Mouse (Mus musculus) bone marrow macrophage, adult 2 months (primary cell): ENCODE results near the gene Myrf. TPM values are rescaled to one million over a fixed set of nuclear protein-coding genes. Genes with fewer than 3 reads are reported as not detected.

ENCODE experiments used
- H3K27ac ChIP-seq: 2 replicates; pipeline ENCODE4 v1.5.1; 2012; ENCODE audit warnings: low read depth, low read length; ENCODE audit not compliant: insufficient read depth
- H3K4me1 ChIP-seq: 2 replicates; pipeline ENCODE4 v1.6.1; 2012; ENCODE audit warnings: low read length; ENCODE audit not compliant: control insufficient read depth, insufficient read depth
- H3K4me3 ChIP-seq: 2 replicates; pipeline ENCODE4 v1.5.1; 2012; ENCODE audit warnings: mild to moderate bottlenecking, low read length, moderate library complexity; ENCODE audit not compliant: insufficient read depth
- CTCF ChIP-seq: IDR thresholded peaks from 2 replicates; pipeline ENCODE4 v1.5.1; 2012; ENCODE audit warnings: low read depth, mild to moderate bottlenecking, low read length, moderate library complexity
- POLR2A ChIP-seq: IDR thresholded peaks from 2 replicates; pipeline ENCODE4 v1.6.1; 2012; ENCODE audit warnings: mild to moderate bottlenecking, low read depth, low read length, borderline replicate concordance
- polyA plus RNA-seq: library from polyadenylated mRNA; stranded (reverse); fragments of >200 nt; gene quantifications from 2 replicates; pipeline ENCODE4 v1.2.4, GENCODE M21; 2012; ENCODE audit not compliant: missing spikeins, insufficient read depth, insufficient read length

Myrf gene
- polyA plus RNA-seq, 1 experiment: 0.12 TPM

DNA sequence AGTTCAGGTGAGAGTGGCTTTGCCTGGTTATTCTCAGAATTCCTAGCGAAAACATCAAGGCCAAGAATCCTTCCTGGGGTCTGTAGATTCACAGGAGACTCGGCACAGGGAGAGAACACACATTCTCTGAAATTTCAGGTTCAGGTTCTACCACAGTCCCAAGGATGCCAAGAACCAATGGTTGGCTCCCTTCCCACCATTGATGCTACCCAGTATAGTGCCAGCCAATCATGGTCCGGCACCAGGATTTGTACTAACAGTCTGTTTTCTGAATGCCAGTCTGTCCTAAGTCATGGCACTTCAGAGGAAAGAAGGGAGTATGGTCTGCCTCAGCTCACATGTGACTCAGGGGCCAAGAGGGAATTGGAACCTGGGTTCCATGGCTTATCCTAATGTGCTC, 54.7 kb downstream of the Myrf start:
- TF ChIP-seq CTCF: no peak
- TF ChIP-seq POLR2A: no peak
- peaks cover 32% of the 10 kb centered on the region for H3K4me1 ChIP-seq
- H3K4me3 ChIP-seq: no peak overlapping the region
- no peak overlapping the region for H3K27ac ChIP-seq

DNA sequence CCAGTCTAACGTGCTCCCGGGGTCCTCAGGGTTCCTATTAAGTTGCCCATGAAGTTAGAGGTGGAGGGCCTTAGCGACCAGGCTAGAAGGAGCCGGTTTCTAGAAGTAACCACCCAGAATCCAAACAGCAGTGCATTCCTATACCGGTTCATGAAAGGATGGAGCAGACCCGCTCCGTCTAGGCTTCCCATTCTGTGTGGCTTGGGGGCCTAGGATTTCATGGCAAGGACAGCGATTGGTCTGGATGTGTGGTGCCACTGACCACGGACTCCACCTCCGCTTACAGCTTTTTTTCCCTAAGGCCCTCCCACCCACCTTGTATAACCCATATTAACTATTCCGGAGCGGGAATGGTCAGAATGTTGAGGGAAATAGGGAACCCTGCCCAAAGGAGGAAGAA, 56.5 kb downstream of the Myrf start:
- Histone ChIP-seq H3K4me3 (peak overlapping the region; percentile 99), H3K4me1 (peaks cover 22% of the 10 kb centered on the region), H3K27ac (peak overlapping the region; percentile 75)
- TF ChIP-seq POLR2A (no peak), CTCF (no peak)

DNA sequence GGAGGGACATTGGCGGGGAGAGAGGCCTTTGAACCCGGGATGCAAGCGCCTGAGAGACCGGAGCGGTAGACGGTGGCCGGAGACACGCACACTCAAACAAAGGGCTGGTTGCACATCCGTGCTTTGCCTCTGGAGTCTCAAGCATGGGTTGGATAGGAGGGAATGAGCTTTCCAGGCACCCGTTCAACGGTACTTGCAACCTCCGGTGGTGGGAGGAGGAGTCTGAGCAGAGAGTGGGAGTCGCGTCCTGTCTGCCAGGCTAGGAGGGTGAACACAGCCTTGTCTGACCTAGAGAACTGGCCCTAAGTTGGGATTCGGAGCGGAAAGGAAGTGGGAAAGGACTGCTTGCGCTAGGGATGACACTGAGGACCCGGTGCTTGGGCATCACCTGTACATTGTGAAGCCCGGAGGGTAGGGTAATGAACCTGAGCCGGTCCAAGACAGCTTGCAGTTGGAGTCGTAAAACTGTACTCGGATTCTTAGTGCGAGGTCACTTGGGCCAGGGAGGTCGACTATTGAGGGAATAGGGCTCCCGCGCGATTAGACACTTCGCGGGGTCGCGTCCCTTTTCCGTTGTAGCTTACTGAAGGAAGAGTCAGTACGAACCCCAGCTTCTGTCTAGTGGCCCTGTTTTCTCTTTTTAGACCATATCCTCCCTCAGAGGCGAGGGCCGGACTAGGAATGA, 57.1 kb downstream of the Myrf start:
- peaks cover 19% of the 10 kb centered on the region for H3K4me1 ChIP-seq
- TF ChIP-seq CTCF (no peak), POLR2A (no peak)
- peak overlapping the region; percentile 99 for H3K4me3 ChIP-seq
- H3K27ac ChIP-seq: peak overlapping the region; percentile 75

DNA sequence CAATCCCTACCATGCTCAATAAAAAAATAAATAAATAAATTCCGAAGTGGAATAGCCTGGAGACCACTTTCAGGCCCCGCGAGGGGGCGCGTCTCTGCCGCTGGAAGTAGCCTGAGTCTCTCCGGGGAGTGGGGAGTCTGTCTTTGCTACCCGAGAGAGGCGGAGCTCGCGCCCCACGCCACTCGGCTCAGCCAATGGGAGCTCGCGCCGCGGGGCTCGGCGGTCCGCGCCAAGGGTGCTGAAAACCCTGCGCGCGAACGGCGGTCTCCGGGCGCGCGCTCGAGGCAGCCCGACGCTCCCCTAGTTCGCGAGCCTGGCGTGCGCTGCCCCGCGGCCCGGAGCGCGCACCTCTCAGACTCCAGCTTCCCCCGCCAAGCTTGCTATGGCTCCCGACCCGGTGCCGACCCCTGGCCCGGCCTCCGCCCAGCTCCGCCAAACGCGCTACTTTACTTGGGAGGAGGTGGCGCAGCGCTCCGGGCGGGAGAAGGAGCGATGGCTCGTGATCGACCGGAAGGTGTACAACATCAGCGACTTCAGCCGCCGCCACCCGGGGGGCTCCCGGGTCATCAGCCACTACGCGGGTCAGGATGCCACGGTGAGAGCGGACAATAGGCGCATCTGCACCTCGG, 57.8 kb downstream of the Myrf start, which contains the start of gene Fads1:
Gene Fads1 (plus strand): TSS at position 219 of the 629 bp plus-strand sequence.
- Histone ChIP-seq H3K4me3 (peak within 1 kb of the TSS; percentile 99), H3K27ac (peak within 1 kb of the TSS; percentile 75), H3K4me1 (peaks cover 13% of the 10 kb centered on the region)
- TF ChIP-seq CTCF (peak; percentile 44; the same call in 1 of the 2 replicates), POLR2A (no peak; the same call in 1 of the 2 replicates)

DNA sequence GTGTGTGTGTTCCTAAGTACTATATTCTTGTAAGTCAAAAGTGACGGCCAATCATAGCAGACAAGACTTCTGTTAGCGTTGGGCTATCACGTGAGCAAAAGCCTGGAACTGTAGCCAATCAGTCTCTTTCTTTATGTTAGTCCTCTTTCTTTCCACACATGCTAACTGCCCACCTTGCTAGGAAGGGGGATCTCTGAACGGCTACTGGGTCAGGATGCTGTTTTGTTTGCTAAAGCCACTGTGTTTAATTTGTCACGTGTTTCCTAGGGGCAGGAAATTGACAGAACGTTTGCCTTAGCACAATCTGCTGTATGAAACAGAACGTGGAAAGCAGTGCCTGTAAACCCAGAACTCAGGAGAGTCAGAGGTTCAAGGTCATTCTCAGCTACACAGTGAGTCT, 58.4 kb downstream of the Myrf start:
- TF ChIP-seq CTCF (no peak), POLR2A (no peak)
- Histone ChIP-seq H3K4me1 (peaks cover 15% of the 10 kb centered on the region), H3K27ac (peak overlapping the region; percentile 51), H3K4me3 (peak overlapping the region; percentile 99)

DNA sequence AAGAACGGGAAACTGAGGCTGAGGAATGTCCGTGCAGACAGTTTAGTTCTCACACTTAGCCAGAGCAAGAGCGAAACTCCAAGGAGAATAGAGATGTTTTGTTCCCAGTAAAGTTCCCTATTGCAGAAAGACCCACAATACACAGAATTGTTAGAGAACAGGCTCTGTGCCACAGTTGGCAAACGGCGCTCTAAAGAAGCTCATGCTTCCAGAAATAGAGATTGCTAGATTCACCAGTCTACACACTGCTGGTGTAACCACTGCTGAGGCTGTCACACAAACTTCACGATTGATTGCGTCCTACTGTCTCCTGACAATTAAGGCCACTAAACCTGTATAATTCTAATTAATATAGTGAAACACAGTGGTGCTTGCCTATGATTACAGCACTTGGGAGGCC, 59.3 kb downstream of the Myrf start:
- Histone ChIP-seq H3K27ac (no peak overlapping the region), H3K4me3 (no peak overlapping the region), H3K4me1 (peaks cover 18% of the 10 kb centered on the region)
- TF ChIP-seq POLR2A (no peak), CTCF (no peak)

DNA sequence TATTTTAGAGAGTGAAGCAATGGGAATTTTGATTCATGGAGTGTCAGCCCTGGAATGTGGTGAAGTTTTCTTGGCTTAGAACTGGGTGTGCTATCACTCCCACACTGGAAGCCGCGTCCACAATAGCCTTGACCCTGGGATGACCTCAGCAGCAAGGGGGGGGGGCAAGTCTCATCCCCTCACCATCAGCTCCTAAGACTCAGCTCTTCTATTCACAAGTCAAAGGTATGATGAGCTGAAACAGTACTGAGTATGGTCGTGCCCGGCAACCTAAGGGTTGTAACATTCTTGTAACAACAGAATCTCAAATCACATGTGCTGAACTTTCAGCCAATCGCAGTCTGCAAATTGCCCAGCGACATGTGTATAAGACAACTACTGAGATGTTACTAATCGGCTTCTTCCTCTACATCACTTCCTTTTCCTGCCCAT, 63.6 kb downstream of the Myrf start:
- Histone ChIP-seq H3K4me3 (no peak overlapping the region), H3K4me1 (peaks cover 30% of the 10 kb centered on the region), H3K27ac (no peak overlapping the region)
- TF ChIP-seq POLR2A (no peak), CTCF (no peak)

DNA sequence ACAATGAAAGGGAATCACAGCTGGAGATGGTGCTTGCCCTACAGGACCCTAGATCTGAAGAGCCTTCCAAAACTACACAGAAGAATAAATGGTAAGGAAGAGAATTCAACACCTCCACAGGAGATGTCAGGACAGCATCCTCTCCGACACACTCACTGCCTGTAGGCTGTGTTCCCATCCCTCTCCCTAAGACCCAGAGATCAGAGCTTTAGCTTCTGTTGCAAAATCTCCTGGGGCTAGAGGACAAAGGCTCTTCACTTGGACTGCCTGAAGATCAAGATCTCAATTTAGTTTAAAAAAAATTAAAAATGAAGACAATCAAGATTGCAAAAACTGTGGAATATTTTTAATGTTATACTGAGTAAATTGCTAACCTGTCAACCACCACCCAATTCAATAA, 64.1 kb downstream of the Myrf start:
- H3K27ac ChIP-seq: no peak overlapping the region
- no peak overlapping the region for H3K4me3 ChIP-seq
- H3K4me1 ChIP-seq: peaks cover 32% of the 10 kb centered on the region
- TF ChIP-seq POLR2A (no peak), CTCF (no peak)

DNA sequence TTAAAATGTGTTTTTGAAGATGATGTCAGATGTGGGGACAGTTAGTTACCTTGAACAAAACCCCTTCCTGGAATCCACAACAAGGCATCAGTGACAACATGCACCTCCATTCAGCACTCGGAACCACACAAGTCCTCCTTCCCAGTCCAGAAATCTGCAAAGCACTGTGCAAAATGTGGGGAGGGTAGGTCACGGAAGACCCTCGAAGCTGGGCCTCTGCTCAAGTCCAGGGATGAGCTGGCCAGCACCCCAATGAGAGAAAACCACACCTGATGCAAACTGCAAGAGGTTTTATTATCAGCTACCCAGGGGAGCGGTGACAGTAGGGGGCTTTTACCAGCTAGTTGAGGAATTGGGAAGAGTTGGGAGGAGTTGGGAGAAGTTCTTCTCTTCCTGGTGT, 65.6 kb downstream of the Myrf start:
- H3K4me3 ChIP-seq: no peak overlapping the region
- TF ChIP-seq CTCF (no peak), POLR2A (no peak)
- no peak overlapping the region for H3K27ac ChIP-seq
- H3K4me1 ChIP-seq: peaks cover 42% of the 10 kb centered on the region

DNA sequence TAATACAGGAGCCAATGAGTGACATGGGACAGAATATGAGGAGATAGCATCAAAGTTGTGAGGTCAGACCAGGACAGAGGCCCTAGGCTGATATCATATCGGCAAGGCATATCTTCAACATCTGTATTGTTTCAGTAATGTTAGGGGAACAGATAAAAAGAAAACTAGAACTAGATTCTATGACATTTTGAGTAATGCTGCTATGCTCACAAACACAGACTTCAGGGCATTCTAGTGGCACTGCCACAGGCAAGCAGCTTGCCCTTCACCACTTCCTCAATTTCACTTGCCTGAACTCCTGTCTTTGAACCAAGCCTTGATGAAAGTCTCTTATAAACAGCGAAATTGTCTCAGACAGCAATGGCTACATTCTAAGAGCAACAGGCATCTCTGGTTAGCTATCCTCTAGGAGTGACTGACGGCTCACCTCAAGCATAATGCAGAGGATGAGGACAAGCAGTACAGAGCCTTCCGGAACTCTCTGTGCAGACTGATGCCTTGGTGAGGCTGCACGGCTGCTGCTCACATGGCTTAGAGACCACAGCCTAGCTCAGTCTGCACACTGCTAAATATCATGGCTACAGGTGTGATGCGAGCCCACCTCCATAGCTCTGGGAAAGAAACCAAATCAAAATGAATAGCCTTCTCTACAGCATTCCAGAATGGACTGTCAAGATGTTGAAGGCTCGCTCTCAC, 66.6 kb downstream of the Myrf start:
- peak overlapping the region; percentile 98 for H3K27ac ChIP-seq
- H3K4me1 ChIP-seq: peaks cover 42% of the 10 kb centered on the region
- H3K4me3 ChIP-seq: peak overlapping the region; percentile 26
- TF ChIP-seq CTCF (no peak), POLR2A (no peak)
